Mouse (Mus musculus) C2C12 (cell line): Measurements from ENCODE around the gene Rhoq. TPM values are rescaled to one million over a fixed set of nuclear protein-coding genes. Genes with fewer than 3 reads are reported as not detected.

ENCODE experiments used
- H3K27me3 ChIP-seq: one replicate; pipeline ENCODE4 v1.6.1; 2011; ENCODE audit not compliant: control insufficient read depth, insufficient read depth, insufficient read length
- H3K36me3 ChIP-seq: one replicate; pipeline ENCODE4 v1.6.1; 2011; ENCODE audit not compliant: control insufficient read depth, insufficient read depth
- H3K4me3 ChIP-seq: one replicate; pipeline ENCODE4 v1.5.1; 2011; ENCODE audit warnings: mild to moderate bottlenecking, control low read depth; ENCODE audit not compliant: poor library complexity, insufficient read depth, severe bottlenecking
- H3K79me2 ChIP-seq: one replicate; pipeline ENCODE4 v1.6.1; 2011; ENCODE audit not compliant: control insufficient read depth, insufficient read depth
- H3K79me3 ChIP-seq: one replicate; pipeline ENCODE4 v1.6.1; 2011; ENCODE audit warnings: low read depth, control low read depth
- H3ac ChIP-seq: one replicate; pipeline ENCODE3; 2011; ENCODE audit warnings: low read depth; ENCODE audit not compliant: control insufficient read depth, insufficient read length
- CEBPB ChIP-seq: IDR thresholded peaks from one replicate; pipeline ENCODE4 v1.6.1; 2011; ENCODE audit warnings: low read depth, mild to moderate bottlenecking, control low read depth, moderate library complexity
- CTCF ChIP-seq: IDR thresholded peaks from one replicate; pipeline ENCODE4 v1.5.1; 2011; ENCODE audit not compliant: control insufficient read depth, insufficient read depth, insufficient read length
- FOSL1 ChIP-seq: IDR thresholded peaks from one replicate; pipeline ENCODE4 v1.8.0; 2011; ENCODE audit warnings: mild to moderate bottlenecking, low read length; ENCODE audit not compliant: poor library complexity, insufficient read depth, severe bottlenecking
- MAX ChIP-seq: IDR thresholded peaks from one replicate; pipeline ENCODE4 v1.6.1; 2011; ENCODE audit warnings: mild to moderate bottlenecking, control low read depth
- MYOD1 ChIP-seq: IDR thresholded peaks from one replicate; pipeline ENCODE4 v1.6.1; 2011; ENCODE audit warnings: low read depth; ENCODE audit not compliant: control insufficient read depth, insufficient read length
- MYOG ChIP-seq: IDR thresholded peaks from one replicate; pipeline ENCODE4 v1.6.1; 2011; ENCODE audit not compliant: control insufficient read depth, insufficient read length; ENCODE audit errors: extremely low read depth
- USF1 ChIP-seq: IDR thresholded peaks from one replicate; pipeline ENCODE4 v1.6.1; 2011; ENCODE audit warnings: low read depth, mild to moderate bottlenecking, control low read depth, moderate library complexity
- polyA plus RNA-seq: library from polyadenylated mRNA; unstranded; fragments of >200 nt; fragmentation: generic; extraction: Trizol; gene quantifications from one replicate; pipeline ENCODE4 v1.2.1, GENCODE M21; 2012; ENCODE audit warnings: missing spikeins

The Rhoq gene
- polyA plus RNA-seq, 1 experiment: 10.5 TPM

- no peak for TF ChIP-seq MAX
- TF ChIP-seq USF1: no peak
- TF ChIP-seq FOSL1: no peak
- TF ChIP-seq CTCF: no peak
- no peak for TF ChIP-seq MYOG
- no peak for TF ChIP-seq MYOD1
- TF ChIP-seq CEBPB: no peak
These were observed 38.2 kb upstream of the Rhoq start for GRCm38 (mm10) chr17:86924679-86925078.

GRCm38 (mm10) chr17:86926836-86927235 lies 36.0 kb upstream of the Rhoq start:
- Histone ChIP-seq H3K36me3 (no peaks in the 10 kb centered on the region), H3K79me2 (no peaks in the 10 kb centered on the region), H3K79me3 (no peaks in the 10 kb centered on the region), H3ac (no peak overlapping the region), H3K4me3 (no peak overlapping the region), H3K27me3 (peaks cover 8% of the 10 kb centered on the region)
- TF ChIP-seq MYOD1 (no peak), CEBPB (no peak), CTCF (no peak), MYOG (no peak)

More at GRCm38 (mm10) chr17:86924679-86925078, 38.2 kb upstream of the Rhoq start:
- Histone ChIP-seq H3K36me3 (no peaks in the 10 kb centered on the region), H3K4me3 (no peak overlapping the region), H3K79me3 (no peaks in the 10 kb centered on the region), H3ac (no peak overlapping the region), H3K27me3 (peaks cover 8% of the 10 kb centered on the region), H3K79me2 (no peaks in the 10 kb centered on the region)

GRCm38 (mm10) chr17:86929355-86929754 lies 33.5 kb upstream of the Rhoq start:
- Histone ChIP-seq H3K27me3 (peaks cover 5% of the 10 kb centered on the region), H3ac (no peak overlapping the region), H3K79me3 (no peaks in the 10 kb centered on the region), H3K4me3 (no peak overlapping the region), H3K36me3 (no peaks in the 10 kb centered on the region), H3K79me2 (no peaks in the 10 kb centered on the region)
- TF ChIP-seq FOSL1: no peak
- no peak for TF ChIP-seq MAX
- no peak for TF ChIP-seq CEBPB
- no peak for TF ChIP-seq USF1
- TF ChIP-seq MYOG: no peak

- Histone ChIP-seq H3K36me3 (no peaks in the 10 kb centered on the region), H3K79me2 (no peaks in the 10 kb centered on the region), H3K79me3 (no peaks in the 10 kb centered on the region), H3K4me3 (no peak overlapping the region), H3ac (no peak overlapping the region), H3K27me3 (peaks cover 5% of the 10 kb centered on the region)
- TF ChIP-seq MAX: no peak
- no peak for TF ChIP-seq CTCF
- no peak for TF ChIP-seq CEBPB
- no peak for TF ChIP-seq MYOG
- no peak for TF ChIP-seq USF1
- TF ChIP-seq FOSL1: no peak
- TF ChIP-seq MYOD1: no peak
These were observed 32.9 kb upstream of the Rhoq start for GRCm38 (mm10) chr17:86929981-86930380.

GRCm38 (mm10) chr17:86932896-86933295 lies 30.0 kb upstream of the Rhoq start:
- H3K27me3 ChIP-seq: peaks cover 8% of the 10 kb centered on the region
- no peaks in the 10 kb centered on the region for H3K79me3 ChIP-seq
- no peaks in the 10 kb centered on the region for H3K79me2 ChIP-seq
- H3K36me3 ChIP-seq: no peaks in the 10 kb centered on the region
- H3ac ChIP-seq: no peak overlapping the region
- no peak overlapping the region for H3K4me3 ChIP-seq
- TF ChIP-seq MYOG (no peak), MYOD1 (no peak), USF1 (no peak), FOSL1 (no peak), CEBPB (no peak), CTCF (no peak), MAX (no peak)

- TF ChIP-seq USF1 (no peak), MYOD1 (no peak), CTCF (no peak), MAX (no peak), FOSL1 (no peak), CEBPB (no peak), MYOG (no peak)
These were observed 25.8 kb upstream of the Rhoq start for GRCm38 (mm10) chr17:86937064-86937463.

More at GRCm38 (mm10) chr17:86937064-86937463, 25.8 kb upstream of the Rhoq start:
- no peaks in the 10 kb centered on the region for H3K36me3 ChIP-seq
- H3ac ChIP-seq: no peak overlapping the region
- peaks cover 11% of the 10 kb centered on the region for H3K27me3 ChIP-seq
- no peak overlapping the region for H3K4me3 ChIP-seq
- no peaks in the 10 kb centered on the region for H3K79me3 ChIP-seq
- no peaks in the 10 kb centered on the region for H3K79me2 ChIP-seq
